In genomic region chr5:122706917-122707275, GRCm38 (mm10) we compare ENCODE assay signal across 8 mouse cellular contexts. TPM values are rescaled to one million over a fixed set of nuclear protein-coding genes. Genes with fewer than 3 reads are reported as not detected.
DNase-seq lines count a peak whose midpoint lies in the region; ATAC-seq and TF ChIP-seq lines count a peak whose summit lies in the region.

No protein-coding gene starts in this region.

- no peak for TF ChIP-seq POLR2A in MEL (IDR thresholded peaks at IDR 0.05; ENCODE audit: control insufficient read depth in 1 of 2, insufficient read depth in 1 of 2, low read depth in 1 of 2, low read length in 2 of 2, poor library complexity in 1 of 2)

- peak overlapping the region; percentile 70 for H3K9ac ChIP-seq in heart, postnatal 0 days (replicated peaks; ENCODE audit: low read depth, low read length)
- peak overlapping the region; percentile 81 for H3K9ac ChIP-seq in MEL (ENCODE audit: control insufficient read depth, low read depth, low read length, poor library complexity, severe bottlenecking)
- H3K9ac ChIP-seq in forebrain, postnatal 0 days, result peak overlapping the region; percentile 85

- TF ChIP-seq RAD21 in MEL (IDR thresholded peaks at IDR 0.05; ENCODE audit: low read depth, low read length), result no peak

- DNase-seq in heart, postnatal 0 days (ENCODE audit: low spot score), result no peak
- DNase-seq in heart, adult 11 months, result no peak
- no peak for DNase-seq in MEL (ENCODE audit: low read depth, low spot score)
- no peak for DNase-seq in forebrain, postnatal 0 days
- no peak for DNase-seq in left cerebral cortex, adult 18-20 months (ENCODE audit: low spot score in 2 of 2)
- DNase-seq in gastrocnemius, postnatal 14 days, result no peak
- no peak for DNase-seq in frontal cortex, adult 2 months (ENCODE audit: extremely low spot score in 1 of 2, low spot score in 1 of 2)

- peak overlapping the region; percentile 65 for H3K4me3 ChIP-seq in heart, postnatal 0 days (ENCODE audit: low read depth, low read length)
- peak overlapping the region; percentile 77 for H3K4me3 ChIP-seq in MEL (ENCODE audit: control insufficient read depth in 1 of 2, insufficient read depth in 1 of 2, low read depth in 2 of 2, low read length in 2 of 2)
- peak overlapping the region; percentile 71 for H3K4me3 ChIP-seq in forebrain, postnatal 0 days (ENCODE audit: low read depth, low read length)
- H3K4me3 ChIP-seq in macrophage (ENCODE audit: inconsistent target), result peak overlapping the region; percentile 30

- H3K27me3 ChIP-seq in heart, postnatal 0 days (ENCODE audit: control insufficient read depth, insufficient read depth, low read length), result no peaks in the 10 kb centered on the region
- no peaks in the 10 kb centered on the region for H3K27me3 ChIP-seq in MEL (ENCODE audit: control insufficient read depth in 1 of 2, insufficient read depth in 2 of 2, low read length in 2 of 2)
- H3K27me3 ChIP-seq in forebrain, postnatal 0 days (ENCODE audit: insufficient read depth, low read length), result no peaks in the 10 kb centered on the region

- TF ChIP-seq CTCF in heart, postnatal 0 days (IDR thresholded peaks at IDR 0.05; ENCODE audit: low read depth), result no peak
- TF ChIP-seq CTCF in MEL (IDR thresholded peaks at IDR 0.05 in 2 of 3, conservative IDR thresholded peaks at IDR 0.05 in 1 of 3; ENCODE audit: control insufficient read depth in 1 of 3, insufficient read depth in 1 of 3, low read depth in 2 of 3, low read length in 3 of 3, poor library complexity in 1 of 3, severe bottlenecking in 1 of 3), result no peak
- TF ChIP-seq CTCF in forebrain, postnatal 0 days (IDR thresholded peaks at IDR 0.05; ENCODE audit: low read depth), result no peak

- peak overlapping the region; percentile 94 for H3K27ac ChIP-seq in heart, postnatal 0 days (ENCODE audit: low read depth)
- peak overlapping the region; percentile 83 for H3K27ac ChIP-seq in MEL (ENCODE audit: control insufficient read depth, low read depth, low read length)
- peak overlapping the region; percentile 92 for H3K27ac ChIP-seq in forebrain, postnatal 0 days (ENCODE audit: low read depth, low read length)
- peak overlapping the region; percentile 97 for H3K27ac ChIP-seq in macrophage

- 32% methylated on average over 5 of the region's 5 CpGs for WGBS in heart, postnatal 0 days
- WGBS in forebrain, postnatal 0 days, result 40% methylated on average over 5 of the region's 5 CpGs
- 43% methylated on average over 5 of the region's 5 CpGs for WGBS in macrophage (ENCODE audit: missing documents)

- H3K9me3 ChIP-seq in heart, postnatal 0 days (replicated peaks; ENCODE audit: control insufficient read depth, low read length), result no peaks in the 10 kb centered on the region
- H3K9me3 ChIP-seq in MEL (replicated peaks; ENCODE audit: insufficient read depth, low read length), result no peaks in the 10 kb centered on the region
- H3K9me3 ChIP-seq in forebrain, postnatal 0 days (ENCODE audit: low read length), result no peaks in the 10 kb centered on the region

- ATAC-seq in heart, postnatal 0 days (ENCODE audit: insufficient read depth, low read depth), result no peak; the same call in 1 of the 2 replicates
- no peak; the same call in 1 of the 2 replicates for ATAC-seq in forebrain, postnatal 0 days

- no peak for TF ChIP-seq EP300 in heart, postnatal 0 days (IDR thresholded peaks at IDR 0.05; ENCODE audit: low read depth)
- no peak for TF ChIP-seq EP300 in MEL (IDR thresholded peaks at IDR 0.05; ENCODE audit: low read depth in 1 of 2, low read length in 2 of 2)

- peaks cover 7% of the 10 kb centered on the region for H3K79me2 ChIP-seq in MEL (ENCODE audit: control insufficient read depth, insufficient read depth, low read length, poor library complexity)
- peaks cover 43% of the 10 kb centered on the region for H3K79me2 ChIP-seq in macrophage (ENCODE audit: inconsistent target)

- peaks cover 6% of the 10 kb centered on the region; the same call in 1 of the 2 replicates for H3K4me1 ChIP-seq in heart, postnatal 0 days (ENCODE audit: control insufficient read depth, insufficient read depth)
- H3K4me1 ChIP-seq in MEL (ENCODE audit: control insufficient read depth in 1 of 2, insufficient read depth in 2 of 2, low read length in 2 of 2), result peaks cover 18 to 38% of the 10 kb centered on the region in 2 experiments
- H3K4me1 ChIP-seq in forebrain, postnatal 0 days (ENCODE audit: insufficient read depth), result 0 out of 2 replicates have a peak, but pooled peaks cover 7% of the 10 kb centered on the region

- no peaks in the 10 kb centered on the region for H3K36me3 ChIP-seq in heart, postnatal 0 days (replicated peaks; ENCODE audit: control insufficient read depth, insufficient read depth, low read length)
- peaks cover 0 to 42% of the 10 kb centered on the region in 2 experiments; a peak in 2 of 4 replicates for H3K36me3 ChIP-seq in MEL (ENCODE audit: control insufficient read depth in 1 of 2, insufficient read depth in 2 of 2, low read length in 2 of 2)
- H3K36me3 ChIP-seq in forebrain, postnatal 0 days (ENCODE audit: insufficient read depth), result no peaks in the 10 kb centered on the region
- peaks cover 14% of the 10 kb centered on the region; the same call in 1 of the 2 replicates for H3K36me3 ChIP-seq in macrophage (ENCODE audit: inconsistent target)

- intact Hi-C loops in gastrocnemius, postnatal 14 days (cut with DNase I; ENCODE audit: low total_unique reads), result no loop called here

- H3K4me2 ChIP-seq in heart, postnatal 0 days (ENCODE audit: low read depth, low read length), result peak overlapping the region; percentile 75
- peak overlapping the region; percentile 71 for H3K4me2 ChIP-seq in forebrain, postnatal 0 days (ENCODE audit: low read depth)

TF ChIP-seq in MEL, 35 proteins besides CTCF, POLR2A, EP300 and RAD21:
- no peak for TF ChIP-seq E2F4 (IDR thresholded peaks at IDR 0.05; ENCODE audit: borderline replicate concordance, low read depth, low read length)
- TF ChIP-seq TCF12 (IDR thresholded peaks at IDR 0.05; ENCODE audit: low read depth, low read length), result no peak
- TF ChIP-seq UBTF (IDR thresholded peaks at IDR 0.05; ENCODE audit: borderline replicate concordance, insufficient read depth, low read depth, low read length), result no peak
- no peak for TF ChIP-seq MAX (IDR thresholded peaks at IDR 0.05; ENCODE audit: low read length)
- no peak for TF ChIP-seq MAZ (IDR thresholded peaks at IDR 0.05; ENCODE audit: low read depth, low read length)
- TF ChIP-seq KAT2A (conservative IDR thresholded peaks at IDR 0.05; ENCODE audit: low read depth, low read length), result no peak
- no peak for TF ChIP-seq CHD1 (IDR thresholded peaks at IDR 0.05; ENCODE audit: low read depth, low read length)
- no peak for TF ChIP-seq MXI1 (IDR thresholded peaks at IDR 0.05; ENCODE audit: low read depth, low read length)
- no peak for TF ChIP-seq MYB (IDR thresholded peaks at IDR 0.05; ENCODE audit: low read depth, low read length)
- no peak for TF ChIP-seq POLR2AphosphoS5 (IDR thresholded peaks at IDR 0.05; ENCODE audit: borderline replicate concordance, low read depth, low read length)
- no peak for TF ChIP-seq NRF1 (IDR thresholded peaks at IDR 0.05; ENCODE audit: insufficient read depth, low read depth, low read length, poor library complexity, severe bottlenecking)
- TF ChIP-seq GATA1 (IDR thresholded peaks at IDR 0.05; ENCODE audit: low read depth, low read length), result no peak; the same call in 1 of the 2 replicates
- no peak for TF ChIP-seq TAL1 (IDR thresholded peaks at IDR 0.05; ENCODE audit: low read length)

RNA-seq across cellular contexts. Expression of gene P2rx4, which starts 0.4 kb away (rescaled TPM):
- total RNA-seq in heart, postnatal 0 days (2014; rRNA removed; ENCODE audit: low replicate concordance), result 10.0 and 54.2 TPM in 2 replicates
- polyA plus RNA-seq in heart, postnatal 0 days (2015; fragmentation: Nextera tagmentation; extraction: Ambion mirVana), result 21.6 and 22.3 TPM in 2 replicates
- total RNA-seq in MEL (2012; rRNA removed), result 14.7 and 15.2 TPM in 2 replicates
- polyA plus RNA-seq in MEL (2012; ENCODE audit: insufficient read depth in 1 of 2, insufficient read length in 2 of 2, low read depth in 1 of 2, low replicate concordance in 2 of 2, missing spikeins in 1 of 2) (10 to 100 TPM in 1 of 2 experiments, not detected in 1; 30.9 TPM), macrophage (2018) (203 to 517 TPM (median 444 TPM) in 3 replicates)
- 13.2 and 13.6 TPM in 2 replicates for total RNA-seq in forebrain, postnatal 0 days (2014; rRNA removed)
- polyA plus RNA-seq in forebrain, postnatal 0 days (2015; fragmentation: Nextera tagmentation; extraction: Ambion mirVana), result 10.0 and 11.2 TPM in 2 replicates
- total RNA-seq in macrophage (2018; cell fraction: chromatin; rRNA removed), result 1,000 to 10,000 TPM in 5 of 26 experiments, 100 to 1,000 TPM in 21; 271 to 1,208 (median 683) TPM
- total RNA-seq in macrophage (2018; cell fraction: cytosol; rRNA removed), result 100 to 1,000 TPM; 257 to 838 (median 484) TPM
- 1,000 to 10,000 TPM in 10 of 26 experiments, 100 to 1,000 TPM in 16; 418 to 1,412 (median 857) TPM for total RNA-seq in macrophage (2018; cell fraction: nucleus; rRNA removed)
- total RNA-seq in left cerebral cortex, adult 18-20 months (2021), result 10 to 100 TPM; 19.1 to 20.7 TPM
- 1 to 10 TPM; 4.0 to 5.3 TPM for total RNA-seq in gastrocnemius, postnatal 14 days (2021)
- 21.3 and 21.5 TPM in 2 replicates for polyA plus RNA-seq in frontal cortex, adult 2 months (2012; rRNA removed)
